Mouse (Mus musculus) liver, embryonic 15.5 days (tissue): ENCODE data around the gene Rab36. TPM values are rescaled to one million over a fixed set of nuclear protein-coding genes. Genes with fewer than 3 reads are reported as not detected.
A peak's percentile ranks its signal among the peaks of the same experiment; 100 is the strongest.

Source experiments
- ATAC-seq: fragments of 200-750 bp; cut with Nextera tagmentation; 2 replicates; pipeline ENCODE4 v1.8.0; 2017; ENCODE audit warnings: moderate number of reproducible peaks, mild to moderate bottlenecking, moderate library complexity; ENCODE audit not compliant: insufficient read depth
- H3K27ac ChIP-seq: fragments of 300-500 bp; sonication (generic); replicated peaks from 2 replicates; pipeline ENCODE4 v1.5.1; 2015; ENCODE audit warnings: mild to moderate bottlenecking, inconsistent platforms
- H3K27me3 ChIP-seq: fragments of 300-500 bp; sonication (generic); 2 replicates; pipeline ENCODE4 v1.6.1; 2015; ENCODE audit warnings: mild to moderate bottlenecking, inconsistent platforms
- H3K36me3 ChIP-seq: fragments of 300-500 bp; sonication (generic); replicated peaks from 2 replicates; pipeline ENCODE4 v1.6.1; 2015; ENCODE audit warnings: moderate library complexity, mild to moderate bottlenecking, inconsistent platforms
- H3K4me1 ChIP-seq: fragments of 300-500 bp; sonication (generic); replicated peaks from 2 replicates; pipeline ENCODE4 v1.6.1; 2015; ENCODE audit warnings: inconsistent platforms
- H3K4me2 ChIP-seq: fragments of 300-500 bp; sonication (generic); 2 replicates; pipeline ENCODE4 v1.6.1; 2015; ENCODE audit warnings: moderate library complexity, mild to moderate bottlenecking, inconsistent platforms
- H3K4me3 ChIP-seq: fragments of 300-500 bp; sonication (generic); replicated peaks from 2 replicates; pipeline ENCODE4 v1.5.1; 2015; ENCODE audit warnings: mild to moderate bottlenecking, inconsistent platforms
- H3K9ac ChIP-seq: fragments of 300-500 bp; sonication (generic); 2 replicates; pipeline ENCODE4 v1.6.1; 2015; ENCODE audit warnings: moderate library complexity, mild to moderate bottlenecking, inconsistent platforms
- H3K9me3 ChIP-seq: fragments of 300-500 bp; sonication (generic); replicated peaks from 2 replicates; pipeline ENCODE4 v1.6.1; 2016; ENCODE audit warnings: inconsistent platforms
- WGBS: fragments of 180-500 bp; shearing (Covaris S2); methylation state at CpG from one replicate; pipeline ENCODE4 v1.1.7; 2015; ENCODE audit warnings: mixed read lengths; ENCODE audit not compliant: insufficient replicate concordance; 5-methylcytosine and 5-hydroxymethylcytosine counted together
- polyA plus RNA-seq: library from polyadenylated mRNA; unstranded; fragments of >200 nt; fragmentation: Nextera tagmentation; extraction: Ambion mirVana; gene quantifications from 2 replicates; pipeline ENCODE4 v1.2.1, GENCODE M21; 2015

Rab36 gene
- polyA plus RNA-seq, 1 experiment from 2014 or later: 1.7 TPM

GRCm38 (mm10) chr10:75098446-75099183, 61.8 kb downstream of the Rab36 start:
- H3K4me1 ChIP-seq: peaks cover 21% of the 10 kb centered on the region
- no peaks in the 10 kb centered on the region for H3K36me3 ChIP-seq
- no peak overlapping the region for H3K9ac ChIP-seq
- H3K27me3 ChIP-seq: no peaks in the 10 kb centered on the region
- H3K4me3 ChIP-seq: no peak overlapping the region
- no peak overlapping the region for H3K27ac ChIP-seq
- H3K4me2 ChIP-seq: no peak overlapping the region
- no peaks in the 10 kb centered on the region for H3K9me3 ChIP-seq
- ATAC-seq: peak; percentile 69
- 43% methylated on average over 10 of the region's 10 CpGs for WGBS

GRCm38 (mm10) chr10:75100298-75100697, 63.4 kb downstream of the Rab36 start:
- no peak for ATAC-seq
- no peak overlapping the region for H3K4me3 ChIP-seq
- H3K9me3 ChIP-seq: no peaks in the 10 kb centered on the region
- no peak overlapping the region for H3K27ac ChIP-seq
- peaks cover 33% of the 10 kb centered on the region for H3K4me1 ChIP-seq
- H3K27me3 ChIP-seq: no peaks in the 10 kb centered on the region
- no peaks in the 10 kb centered on the region for H3K36me3 ChIP-seq
- WGBS: 75% methylated on average over 7 of the region's 7 CpGs
- H3K9ac ChIP-seq: no peak overlapping the region
- no peak overlapping the region for H3K4me2 ChIP-seq

- Histone ChIP-seq H3K27me3 (no peaks in the 10 kb centered on the region), H3K36me3 (no peaks in the 10 kb centered on the region), H3K9ac (no peak overlapping the region), H3K9me3 (no peaks in the 10 kb centered on the region), H3K4me1 (peaks cover 32% of the 10 kb centered on the region), H3K27ac (no peak overlapping the region), H3K4me3 (no peak overlapping the region), H3K4me2 (no peak overlapping the region)
- WGBS: 28% methylated on average over 2 of the region's 2 CpGs
- ATAC-seq: peak; percentile 41; the same call in 1 of the 2 replicates
Observed at GRCm38 (mm10) chr10:75103502-75103901, 66.6 kb downstream of the Rab36 start.

Other genes starting within 250 kb of the Rab36 start
- gene Gnaz, start 69.9 kb upstream of the Rab36 start, polyA plus RNA-seq: 3.8 and 3.9 TPM in 2 replicates
- not detected in 2 replicates for gene Rsph14, start 4.5 kb upstream of the Rab36 start, polyA plus RNA-seq
- gene Bcr, start 23.5 kb downstream of the Rab36 start, polyA plus RNA-seq: 1.3 and 1.9 TPM in 2 replicates
- 5.0 and 6.6 TPM in 2 replicates for gene Specc1l, start 175.0 kb downstream of the Rab36 start, polyA plus RNA-seq